Mouse (Mus musculus): Measurements from ENCODE around the gene Arhgap28. TPM values are rescaled to one million over a fixed set of nuclear protein-coding genes. Genes with fewer than 3 reads are reported as not detected.
"Not testable (repeated sequence)": the region's sequence is repeated elsewhere in the genome, so short reads cannot be mapped to it uniquely, and the experiment has no call there.

Gene Arhgap28
- total RNA-seq, 2 experiments from 2014 or later = 1.2 to 1.3 TPM

DNA sequence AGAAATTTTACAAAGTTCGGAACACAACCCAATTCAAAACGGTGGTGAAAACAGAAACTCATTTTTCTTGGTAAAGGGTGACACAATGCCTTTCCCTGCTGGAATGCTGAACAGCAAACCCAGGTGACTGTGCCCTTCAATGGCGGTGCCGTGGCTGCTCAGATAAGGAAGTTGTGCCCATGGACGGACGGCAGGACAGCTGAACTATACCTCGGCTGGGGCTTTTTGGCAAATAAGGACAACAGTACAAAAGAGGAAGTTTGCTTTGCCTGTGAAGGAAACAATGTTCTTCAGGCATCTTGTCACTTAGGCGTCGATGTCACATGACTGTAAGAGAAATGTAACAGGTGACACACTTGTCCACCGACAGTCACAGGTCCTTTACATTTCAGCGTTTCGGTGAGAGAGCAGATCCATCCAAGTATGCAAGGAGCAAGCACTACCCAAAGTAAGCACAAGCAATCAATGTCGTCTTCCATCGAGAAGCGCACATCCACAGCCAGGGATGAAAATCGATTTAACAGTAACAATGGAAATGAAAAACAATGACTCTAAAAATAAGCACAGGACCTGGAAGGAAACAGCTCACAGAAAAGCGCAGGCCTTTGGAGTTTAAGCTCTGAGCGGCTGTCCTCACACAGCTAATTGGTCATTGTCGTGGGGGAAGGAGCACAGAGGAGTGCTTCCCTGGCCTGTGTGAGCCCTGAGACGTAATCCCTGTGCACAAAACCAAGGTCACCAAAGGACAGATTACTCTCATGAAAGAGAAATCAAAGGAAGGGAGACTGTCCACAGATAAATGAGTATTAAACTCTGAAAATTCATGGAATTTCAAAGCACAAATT is 114.2 kb downstream of the Arhgap28 start:
- ATAC-seq (replicated peaks; ENCODE audit: poor library complexity) = peak; percentile 95

- ATAC-seq (replicated peaks; ENCODE audit: poor library complexity) = no peak
Observed at GRCm38 (mm10) chr17:67888081-67888480, 115.8 kb downstream of the Arhgap28 start.

- ATAC-seq (replicated peaks; ENCODE audit: poor library complexity) = peak; percentile 59
Observed at GRCm38 (mm10) chr17:67886326-67886725, 117.6 kb downstream of the Arhgap28 start.

GRCm38 (mm10) chr17:67877599-67877998 is 126.3 kb downstream of the Arhgap28 start:
- no peak for ATAC-seq (replicated peaks; ENCODE audit: poor library complexity)

DNA sequence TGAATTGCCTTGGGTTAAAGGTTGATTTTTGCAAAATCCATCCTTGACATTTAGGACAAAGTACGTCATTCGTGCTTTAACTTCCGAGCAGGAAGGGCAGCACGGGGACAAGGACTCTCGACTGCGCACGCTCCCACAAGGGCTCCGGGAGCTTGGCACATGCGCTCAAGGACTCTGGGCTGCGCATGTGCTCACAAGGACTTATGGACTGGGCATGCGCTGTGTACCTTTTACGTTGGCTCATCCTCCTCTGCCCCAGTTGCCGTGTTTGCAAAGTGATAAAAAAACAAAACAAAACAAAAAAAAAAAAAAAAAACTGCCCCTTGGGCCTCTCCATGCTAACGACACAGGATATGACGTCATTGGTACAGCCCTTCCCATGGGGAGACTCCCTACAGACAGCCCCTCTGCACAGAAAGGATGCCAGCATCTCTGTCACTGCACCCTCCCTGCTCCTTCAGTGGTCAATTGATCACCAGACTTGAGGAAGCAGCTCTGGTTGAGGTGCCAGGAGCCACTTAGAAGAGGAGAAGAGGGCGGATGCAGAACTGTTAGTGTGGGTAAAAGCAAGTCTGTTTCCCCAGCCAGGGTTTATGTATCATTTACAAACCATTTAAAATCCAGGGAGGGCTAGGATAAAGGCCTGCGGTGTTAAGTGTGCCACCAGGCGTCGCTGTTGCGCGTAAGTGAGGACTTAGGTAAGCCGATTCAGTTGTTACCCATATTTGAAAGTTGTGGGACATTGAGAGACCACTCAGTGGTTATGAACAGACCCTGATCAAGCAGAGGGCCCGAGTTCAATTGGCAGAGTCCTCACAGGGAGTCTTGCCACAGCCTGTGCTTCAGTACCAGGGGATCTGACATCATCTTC is 134.0 kb downstream of the Arhgap28 start:
- peak; percentile 76 for ATAC-seq (replicated peaks; ENCODE audit: poor library complexity)

DNA sequence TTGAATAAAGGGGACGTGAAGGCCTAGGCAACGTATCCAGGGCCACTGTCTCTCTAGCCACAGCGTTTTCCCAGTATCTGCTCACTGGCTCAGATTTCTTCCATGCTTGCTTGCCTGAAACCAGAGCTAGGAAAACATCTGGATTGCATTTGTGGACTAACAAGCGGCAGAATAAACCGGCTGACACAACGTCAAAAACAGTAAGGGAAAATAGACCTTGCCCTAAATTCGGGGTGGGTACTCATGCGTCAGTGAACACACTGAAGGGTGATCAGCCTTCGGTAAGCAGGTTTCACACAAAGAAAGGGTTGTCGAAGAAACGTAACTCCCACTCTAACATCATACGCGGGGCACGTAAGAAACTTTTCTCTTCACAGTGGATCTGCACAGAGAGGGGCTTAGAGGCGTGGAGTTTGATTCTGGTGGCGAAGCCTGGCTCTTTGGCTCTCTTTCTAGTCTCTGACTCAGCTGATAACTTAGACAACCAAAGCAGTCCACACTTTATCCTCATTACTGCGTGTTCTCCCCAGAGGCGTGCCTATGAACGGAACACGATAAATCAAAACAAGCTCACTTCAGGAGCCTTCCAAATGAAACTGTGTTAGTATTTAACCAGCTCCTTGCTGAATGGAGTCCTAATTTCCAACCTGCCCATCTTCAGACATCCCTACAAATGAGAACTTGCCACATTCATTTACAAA is 137.2 kb downstream of the Arhgap28 start:
- ATAC-seq (replicated peaks; ENCODE audit: poor library complexity) = no peak

- ATAC-seq (replicated peaks; ENCODE audit: poor library complexity) = no peak
Observed at GRCm38 (mm10) chr17:67866026-67866425, 137.9 kb downstream of the Arhgap28 start.

DNA sequence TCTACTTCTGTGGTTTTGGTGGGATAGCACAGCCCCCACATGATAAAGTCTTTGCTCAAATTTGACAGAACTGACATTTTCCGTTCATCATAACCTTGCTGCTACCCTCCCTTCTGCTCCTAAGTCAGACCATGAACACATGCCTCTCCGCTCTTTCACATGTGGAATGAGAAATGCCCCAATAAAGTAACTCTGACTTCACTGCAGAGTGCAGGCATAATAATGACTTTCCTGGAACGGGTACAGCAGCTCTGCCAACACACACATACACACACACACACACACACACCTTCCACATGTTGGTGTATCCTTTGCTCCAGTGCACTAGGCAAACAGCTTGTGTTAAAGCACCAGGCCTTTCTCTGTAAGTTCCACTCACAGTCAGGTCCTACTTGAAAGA is 139.0 kb downstream of the Arhgap28 start:
- ATAC-seq (replicated peaks; ENCODE audit: poor library complexity) = no peak

- no peak for ATAC-seq (replicated peaks; ENCODE audit: poor library complexity)
Observed at GRCm38 (mm10) chr17:67864363-67864762, 139.6 kb downstream of the Arhgap28 start.

- ATAC-seq (replicated peaks; ENCODE audit: poor library complexity) = peak; percentile 100
Observed at GRCm38 (mm10) chr17:67861744-67862535, 142.0 kb downstream of the Arhgap28 start.

DNA sequence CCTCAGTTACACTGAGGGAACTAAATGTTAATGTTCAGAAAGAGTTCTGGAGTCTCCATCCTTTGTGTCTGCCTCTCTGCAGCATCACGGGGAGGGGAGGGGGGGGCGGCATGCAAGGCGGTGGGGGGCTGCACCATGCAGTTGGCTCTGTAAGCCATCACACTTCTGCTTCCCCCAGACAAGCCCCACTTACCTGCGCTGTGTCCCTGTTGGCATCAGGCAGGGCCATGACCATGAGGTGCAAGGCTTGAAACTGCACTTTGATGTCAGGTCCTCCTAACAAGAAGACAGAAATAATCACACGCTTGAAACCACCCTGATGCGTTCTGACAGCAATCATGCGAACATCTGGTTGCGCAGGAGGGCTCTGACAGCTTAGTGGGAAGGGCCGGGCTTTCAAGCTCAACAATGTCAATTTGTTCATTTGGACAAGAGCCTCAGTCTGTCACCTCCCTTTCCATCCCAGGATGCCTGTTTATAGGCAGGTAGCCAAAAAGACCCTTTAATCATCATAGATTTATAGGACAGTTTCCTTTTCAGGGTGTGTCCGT is 142.8 kb downstream of the Arhgap28 start:
- no peak for ATAC-seq (replicated peaks; ENCODE audit: poor library complexity)

DNA sequence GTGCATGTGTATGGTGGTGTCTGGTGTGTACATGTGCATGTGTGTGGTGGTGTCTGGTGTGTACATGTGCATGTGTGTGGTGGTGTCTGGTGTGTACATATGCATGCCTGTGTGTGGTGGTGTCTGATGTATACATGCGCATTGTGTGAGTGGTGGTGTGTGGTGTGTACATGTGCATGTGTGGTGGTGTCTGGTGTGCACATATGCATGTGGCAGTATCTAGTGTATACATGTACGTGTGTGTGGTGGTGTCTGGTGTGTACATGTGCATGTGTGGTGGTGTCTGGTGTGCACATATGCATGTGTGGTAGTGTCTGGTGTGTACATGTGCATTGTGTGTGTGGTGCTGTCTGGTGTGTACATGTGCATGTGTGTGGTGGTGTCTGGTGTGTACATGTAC is 162.4 kb downstream of the Arhgap28 start:
- not testable (repeated sequence) for ATAC-seq (replicated peaks; ENCODE audit: poor library complexity)

- no peak for ATAC-seq (replicated peaks; ENCODE audit: poor library complexity)
Observed at GRCm38 (mm10) chr17:67838948-67839347, 165.0 kb downstream of the Arhgap28 start.

GRCm38 (mm10) chr17:67837351-67838090 is 166.4 kb downstream of the Arhgap28 start:
- ATAC-seq (replicated peaks; ENCODE audit: poor library complexity) = peak; percentile 95

DNA sequence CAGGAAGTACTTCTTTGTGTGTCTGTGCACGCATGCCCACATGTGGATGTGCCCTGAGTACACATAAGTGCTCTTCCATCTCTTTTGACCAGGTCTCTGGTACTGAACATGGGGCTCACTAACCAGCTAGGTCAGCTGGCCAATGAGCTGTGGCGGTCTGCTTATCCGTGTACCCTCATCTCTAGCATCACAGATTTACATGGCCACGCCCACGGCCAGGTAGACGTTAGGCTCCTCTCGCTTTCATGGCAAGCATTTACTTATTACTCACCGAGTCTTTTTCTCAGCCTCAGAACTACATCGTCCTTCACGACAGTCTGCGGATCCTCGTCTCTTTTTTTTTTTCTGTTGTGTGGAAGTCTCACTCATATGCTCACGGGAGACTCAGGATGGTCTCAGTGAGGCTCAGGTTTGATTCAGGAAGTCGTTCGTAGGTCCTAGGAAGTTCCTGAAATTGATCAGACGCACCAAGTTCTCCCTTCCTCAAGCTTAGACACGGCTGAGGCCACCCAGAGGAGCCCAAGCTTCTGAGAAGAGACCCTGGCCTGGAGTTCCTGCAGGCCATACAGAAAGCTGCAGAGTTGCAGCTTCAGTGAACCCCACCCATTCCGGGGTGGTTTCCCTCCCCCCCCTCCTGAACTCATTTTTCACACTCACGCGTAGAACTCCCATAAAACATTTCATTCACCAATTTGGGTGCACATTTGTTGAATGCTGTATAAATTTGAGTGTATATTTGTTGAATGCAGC is 167.6 kb downstream of the Arhgap28 start:
- ATAC-seq (replicated peaks; ENCODE audit: poor library complexity) = no peak

DNA sequence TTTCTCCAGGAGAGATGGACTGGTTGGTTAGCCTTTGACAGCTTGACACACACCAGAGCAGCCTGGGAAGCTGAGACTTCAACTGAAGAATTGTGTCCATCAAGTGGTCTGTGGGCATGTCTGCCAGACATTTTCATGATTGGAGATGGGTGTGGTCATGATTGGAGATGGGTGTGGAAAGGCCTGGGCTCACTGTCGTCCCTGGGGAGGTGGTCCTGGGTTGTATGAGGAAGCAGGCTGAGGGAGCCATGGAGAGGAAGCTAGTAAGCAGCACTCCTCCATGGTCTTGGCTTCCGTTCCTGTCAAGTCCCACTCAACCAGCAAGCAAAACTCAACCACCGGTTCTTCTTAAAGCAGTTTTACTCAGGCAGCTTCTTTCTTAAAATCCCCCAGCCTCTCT is 176.5 kb downstream of the Arhgap28 start:
- ATAC-seq (replicated peaks; ENCODE audit: poor library complexity) = no peak

GRCm38 (mm10) chr17:67816916-67817315 is 187.0 kb downstream of the Arhgap28 start:
- ATAC-seq (replicated peaks; ENCODE audit: poor library complexity) = no peak

DNA sequence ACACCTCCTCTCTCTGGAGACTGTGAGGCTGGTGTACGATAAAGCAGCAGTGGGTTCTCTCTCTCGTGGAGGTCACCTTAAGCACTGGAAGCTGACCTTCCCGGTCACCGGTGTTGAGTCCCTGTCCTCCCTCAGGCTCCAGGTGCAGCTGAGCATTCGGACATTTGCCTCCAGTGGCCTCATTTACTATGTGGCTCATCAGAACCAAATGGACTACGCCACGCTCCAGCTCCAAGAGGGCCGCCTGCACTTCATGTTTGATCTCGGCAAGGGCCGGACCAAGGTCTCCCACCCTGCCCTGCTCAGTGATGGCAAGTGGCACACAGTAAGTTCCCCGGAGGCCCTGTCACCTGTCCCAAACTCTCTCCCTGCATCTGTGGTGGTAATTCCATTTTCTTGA is 188.2 kb downstream of the Arhgap28 start:
- ATAC-seq (replicated peaks; ENCODE audit: poor library complexity) = no peak

DNA sequence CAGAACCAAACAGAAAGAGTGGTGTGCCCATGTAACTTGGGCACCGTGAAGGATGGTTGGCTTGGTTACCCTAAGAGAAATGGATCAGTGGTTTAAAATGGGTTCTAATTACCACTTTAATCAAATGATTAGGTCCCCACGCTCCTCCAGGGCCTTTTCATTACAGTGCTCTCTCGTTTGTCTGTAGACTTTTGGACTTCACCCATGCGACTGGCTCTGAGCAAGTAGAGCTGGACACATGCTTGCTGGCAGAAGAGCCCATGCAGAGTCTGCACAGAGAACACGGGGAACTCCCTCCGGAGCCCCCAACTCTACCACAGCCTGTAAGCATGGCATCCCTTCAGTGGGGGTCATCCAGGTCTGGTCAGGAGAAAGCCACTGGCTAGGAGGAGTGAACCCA is 190.3 kb downstream of the Arhgap28 start:
- ATAC-seq (replicated peaks; ENCODE audit: poor library complexity) = no peak
